ENCODE assay signal across 8 mouse cellular contexts in genomic region chr5:144964872-144965638, GRCm38 (mm10). TPM values are rescaled to one million over a fixed set of nuclear protein-coding genes. Genes with fewer than 3 reads are reported as not detected.
DNase-seq lines count a peak whose midpoint lies in the region; ATAC-seq lines count a peak whose summit lies in the region.

No protein-coding gene starts in this region.

- peak overlapping the region; percentile 88 for H3K27ac ChIP-seq in hindbrain, embryonic 16.5 days (ENCODE audit: low read depth, low read length)

- ATAC-seq in activated CD4-positive, CD25-positive, alpha-beta regulatory T cell, adult 4 months: peak; percentile 63
- peak; percentile 76 for ATAC-seq in hindbrain, embryonic 16.5 days

- no peaks in the 10 kb centered on the region for H3K36me3 ChIP-seq in hindbrain, embryonic 16.5 days (ENCODE audit: control insufficient read depth, insufficient read depth, low read length)
- no peaks in the 10 kb centered on the region for H3K36me3 ChIP-seq in megakaryocyte, embryonic 14.5 days (replicated peaks; ENCODE audit: low read length)

- no peaks in the 10 kb centered on the region for H3K27me3 ChIP-seq in hindbrain, embryonic 16.5 days (replicated peaks; ENCODE audit: control insufficient read depth, insufficient read depth, low read length)
- peaks cover 34% of the 10 kb centered on the region for H3K27me3 ChIP-seq in megakaryocyte, embryonic 14.5 days (replicated peaks)

- no peaks in the 10 kb centered on the region for H3K9me3 ChIP-seq in hindbrain, embryonic 16.5 days (ENCODE audit: control insufficient read depth, low read length)
- no peaks in the 10 kb centered on the region for H3K9me3 ChIP-seq in megakaryocyte, embryonic 14.5 days

- peak; percentile 71 to 84 for DNase-seq in cerebellum, postnatal 4 days (ENCODE audit: low spot score in 2 of 2)
- peak; percentile 84 for DNase-seq in gastrocnemius, adult 18-20 months (ENCODE audit: low spot score)
- peak; percentile 54 to 87 for DNase-seq in left cerebral cortex, adult 8-10 months (ENCODE audit: low spot score in 2 of 2)
- DNase-seq in right cerebral cortex, adult 2 months (ENCODE audit: low spot score in 2 of 2): peak; percentile 63 to 79
- DNase-seq in urinary bladder, postnatal 10 days (ENCODE audit: low spot score): peak; percentile 68

- peak overlapping the region; percentile 99 for H3K9ac ChIP-seq in hindbrain, embryonic 16.5 days (ENCODE audit: low read depth, low read length)

- peaks cover 32% of the 10 kb centered on the region for H3K4me1 ChIP-seq in hindbrain, embryonic 16.5 days (ENCODE audit: control insufficient read depth, insufficient read depth, low read depth, low read length)
- H3K4me1 ChIP-seq in megakaryocyte, embryonic 14.5 days: peaks cover 48% of the 10 kb centered on the region

- peak overlapping the region; percentile 66 for H3K4me2 ChIP-seq in hindbrain, embryonic 16.5 days (ENCODE audit: low read length)

- 2% methylated on average over 25 of the region's 56 CpGs for WGBS in hindbrain, embryonic 16.5 days

- H3K4me3 ChIP-seq in hindbrain, embryonic 16.5 days (ENCODE audit: low read length): peak overlapping the region; percentile 96
- H3K4me3 ChIP-seq in megakaryocyte, embryonic 14.5 days (replicated peaks): peak overlapping the region; percentile 95

RNA-seq across cellular contexts. Expression of gene Smurf1, which starts 0.6 kb away (rescaled TPM):
- polyA plus RNA-seq in activated CD4-positive, CD25-positive, alpha-beta regulatory T cell, adult 4 months (2017; shearing (Covaris generic)): 1 to 10 TPM; 4.0 to 5.2 TPM
- 10 to 100 TPM in 1 of 2 experiments, 1 to 10 TPM in 1; 9.7 to 13.3 TPM for total RNA-seq in gastrocnemius, adult 18-20 months (2021)
- polyA plus RNA-seq in hindbrain, embryonic 16.5 days (2015; fragmentation: Nextera tagmentation; extraction: Ambion mirVana): 14.9 and 30.0 TPM in 2 replicates
- 10 to 100 TPM; 32.4 to 38.4 (median 37.2) TPM for total RNA-seq in left cerebral cortex, adult 8-10 months (2022)
- polyA plus RNA-seq in megakaryocyte, embryonic 14.5 days (2012; ENCODE audit: insufficient read depth, low replicate concordance): 3.2 and 3.6 TPM in 2 replicates

Comparison
In these comparisons a context has a peak if more than half of its experiments do, and no peak if none do; other contexts are left out.
1. Peak in every context shown above with its lines: DNase-seq, ATAC-seq, H3K4me3 ChIP-seq and H3K27ac ChIP-seq.